ENCODE assay signal across 13 mouse cellular contexts in the genomic region with DNA sequence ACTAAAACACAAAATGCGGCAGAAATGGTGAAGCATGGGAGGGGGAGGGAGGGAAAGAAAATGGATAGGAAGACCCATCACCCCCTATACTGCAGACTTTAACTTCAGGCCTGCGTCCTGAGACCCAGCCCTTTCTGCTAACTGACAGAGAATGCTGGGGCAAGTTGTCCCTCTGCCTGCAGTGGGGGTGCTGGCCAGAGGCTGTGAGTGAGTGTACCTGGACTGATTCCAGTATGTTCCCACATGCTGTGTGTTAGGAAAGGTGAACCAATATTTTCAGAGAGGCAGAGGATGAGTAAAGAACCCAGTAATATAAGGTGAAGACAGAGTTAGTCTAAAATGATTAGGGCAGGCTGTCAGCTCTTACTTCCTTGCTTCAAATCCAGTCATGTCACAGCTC.
DNase-seq lines count a peak whose midpoint lies in the region.
"Had no signal": no experiment of that assay in that cellular context is flagged by ENCODE, and none has a peak within 500 bp of the region (broad histone marks: within the 10 kb centered on the region; RNA-seq: fewer than 3 reads in every experiment).

No protein-coding gene starts in this region.

- intact Hi-C loops in heart, postnatal 25 days (cut with DNase I), result no loop called here

- peak; percentile 36 to 41 for DNase-seq in cerebellum, adult 18-20 months
- DNase-seq in cerebellum, postnatal 14 days, result no peak
- DNase-seq in cerebellum, adult 9-10 months, result peak; percentile 55
- no peak for DNase-seq in cerebellum, adult 8-10 months
- peak; percentile 51 for DNase-seq in heart, adult 11 months
- no peak for DNase-seq in heart, postnatal 25 days (ENCODE audit: low spot score)
- peak; percentile 15 to 32 for DNase-seq in cerebellum, postnatal 36 days
- DNase-seq in retina, embryonic 14.5 days (ENCODE audit: low spot score), result no peak
- DNase-seq: adrenal gland, adult 2 months; adrenal gland, postnatal 10 days; adrenal gland, postnatal 25 days; embryo, embryonic 11 days; forebrain, postnatal 0 days had no signal

Comparison
In these comparisons a context has a peak if more than half of its experiments do, and no peak if none do; other contexts are left out.
1. DNase-seq: peak in cerebellum, adult 18-20 months (2 of 2), cerebellum, adult 9-10 months (single experiment), heart, adult 11 months (single experiment) and cerebellum, postnatal 36 days (2 of 2); none in cerebellum, postnatal 14 days (0 of 2), cerebellum, adult 8-10 months (single experiment), heart, postnatal 25 days (single experiment) and retina, embryonic 14.5 days (single experiment).